Mouse (Mus musculus): ENCODE results near the gene 4930503B20Rik.

Gene 4930503B20Rik

GRCm38 (mm10) chr3:146651217-146651616, at the start of gene 4930503B20Rik:
Gene 4930503B20Rik (minus strand): TSS chr3:146651317.
- no peak for DNase-seq

- no peak for DNase-seq
These were observed 48.9 kb upstream of the 4930503B20Rik start for GRCm38 (mm10) chr3:146700051-146700450.

- DNase-seq, result no peak
These were observed 47.9 kb upstream of the 4930503B20Rik start for GRCm38 (mm10) chr3:146698982-146699381.

GRCm38 (mm10) chr3:146692547-146692946, 41.4 kb upstream of the 4930503B20Rik start:
- DNase-seq, result no peak

- DNase-seq, result no peak
These were observed 36.1 kb upstream of the 4930503B20Rik start for GRCm38 (mm10) chr3:146687121-146687725.

- no peak for DNase-seq
These were observed 35.3 kb upstream of the 4930503B20Rik start for GRCm38 (mm10) chr3:146686428-146686827.

GRCm38 (mm10) chr3:146684811-146685675, 33.9 kb upstream of the 4930503B20Rik start, which contains the start of gene Samd13:
Gene Samd13 (minus strand): TSS chr3:146685592.
- DNase-seq, result peak; percentile 47 to 66

GRCm38 (mm10) chr3:146683095-146683494, 32.0 kb upstream of the 4930503B20Rik start:
- no peak for DNase-seq

GRCm38 (mm10) chr3:146682140-146682651, 31.1 kb upstream of the 4930503B20Rik start:
- peak; percentile 33 to 64 for DNase-seq

GRCm38 (mm10) chr3:146681696-146682095, 30.6 kb upstream of the 4930503B20Rik start:
- DNase-seq, result no peak

GRCm38 (mm10) chr3:146680625-146681024, 29.5 kb upstream of the 4930503B20Rik start:
- DNase-seq, result no peak

GRCm38 (mm10) chr3:146679646-146680045, 28.5 kb upstream of the 4930503B20Rik start:
- DNase-seq, result no peak

- no peak for DNase-seq
These were observed 25.1 kb upstream of the 4930503B20Rik start for GRCm38 (mm10) chr3:146676193-146676592.

- DNase-seq, result no peak
These were observed 24.0 kb upstream of the 4930503B20Rik start for GRCm38 (mm10) chr3:146675101-146675500.

- DNase-seq, result no peak
These were observed 20.0 kb upstream of the 4930503B20Rik start for GRCm38 (mm10) chr3:146671121-146671520.

- DNase-seq, result no peak
These were observed 10.8 kb upstream of the 4930503B20Rik start for GRCm38 (mm10) chr3:146661907-146662306.

- peak in 1 of 2 experiments; percentile 30 for DNase-seq
These were observed 9.9 kb upstream of the 4930503B20Rik start for GRCm38 (mm10) chr3:146661001-146661400.

GRCm38 (mm10) chr3:146659321-146659720, 8.2 kb upstream of the 4930503B20Rik start:
- peak; percentile 83 to 87 for DNase-seq

- DNase-seq, result no peak
These were observed 7.0 kb upstream of the 4930503B20Rik start for GRCm38 (mm10) chr3:146658061-146658639.

GRCm38 (mm10) chr3:146657433-146657832, 6.3 kb upstream of the 4930503B20Rik start:
- no peak for DNase-seq

- no peak for DNase-seq
These were observed 4.0 kb upstream of the 4930503B20Rik start for GRCm38 (mm10) chr3:146655111-146655577.

- DNase-seq, result no peak
These were observed 2.6 kb upstream of the 4930503B20Rik start for GRCm38 (mm10) chr3:146653692-146654091.

- no peak for DNase-seq
These were observed 1.3 kb upstream of the 4930503B20Rik start for GRCm38 (mm10) chr3:146652431-146652830.

Measured in cerebellum, postnatal 25 days (tissue).